Mouse (Mus musculus): ENCODE data around the gene 3110082I17Rik. TPM values are rescaled to one million over a fixed set of nuclear protein-coding genes. Genes with fewer than 3 reads are reported as not detected.
A peak's percentile ranks its signal among the peaks of the same experiment; 100 is the strongest.

The 3110082I17Rik gene
- polyA plus RNA-seq, 1 experiment from 2014 or later, result 40.0 TPM

- Histone ChIP-seq H3K36me3 (no peaks in the 10 kb centered on the region), H3K4me3 (no peak overlapping the region), H3K9me3 (no peaks in the 10 kb centered on the region), H3K4me2 (no peak overlapping the region), H3K27ac (no peak overlapping the region), H3K9ac (no peak overlapping the region), H3K4me1 (no peaks in the 10 kb centered on the region), H3K27me3 (no peaks in the 10 kb centered on the region)
- ATAC-seq (ENCODE audit: borderline replicate concordance, extremely low read depth, low FRiP score, low TSS enrichment), result no peak
- 85% methylated on average over 9 of the region's 9 CpGs for WGBS
Observed at GRCm38 (mm10) chr5:139311822-139312221, 148.5 kb downstream of the 3110082I17Rik start.

GRCm38 (mm10) chr5:139310477-139310876, 149.8 kb downstream of the 3110082I17Rik start:
- ATAC-seq (ENCODE audit: borderline replicate concordance, extremely low read depth, low FRiP score, low TSS enrichment), result no peak

GRCm38 (mm10) chr5:139309946-139310345, 150.4 kb downstream of the 3110082I17Rik start:
- Histone ChIP-seq H3K4me3 (no peak overlapping the region), H3K36me3 (no peaks in the 10 kb centered on the region), H3K4me1 (no peaks in the 10 kb centered on the region), H3K27ac (no peak overlapping the region), H3K4me2 (no peak overlapping the region), H3K27me3 (no peaks in the 10 kb centered on the region), H3K9me3 (no peaks in the 10 kb centered on the region), H3K9ac (no peak overlapping the region)
- 67% methylated on average over 3 of the region's 3 CpGs for WGBS
- no peak for ATAC-seq (ENCODE audit: borderline replicate concordance, extremely low read depth, low FRiP score, low TSS enrichment)

More at GRCm38 (mm10) chr5:139310477-139310876, 149.8 kb downstream of the 3110082I17Rik start:
- no peaks in the 10 kb centered on the region for H3K9me3 ChIP-seq
- no peak overlapping the region for H3K9ac ChIP-seq
- no peaks in the 10 kb centered on the region for H3K27me3 ChIP-seq
- H3K4me2 ChIP-seq, result no peak overlapping the region
- WGBS, result 82% methylated on average over 4 of the region's 4 CpGs
- no peak overlapping the region for H3K4me3 ChIP-seq
- H3K27ac ChIP-seq, result no peak overlapping the region
- H3K36me3 ChIP-seq, result no peaks in the 10 kb centered on the region
- no peaks in the 10 kb centered on the region for H3K4me1 ChIP-seq

MicroRNA genes within 50 kb of the gene (microRNA counts, 519-probe panel; counts per million panel counts)
- microRNA mmu-miR-339-3p, result 19.7 counts per million
- microRNA mmu-miR-339-5p, result 19.7 counts per million

Small RNA genes within 50 kb of the gene (microRNA-seq; reads per million reads assigned to microRNA genes)
- 599 reads per million, percentile 72 among the genes with 10 or more reads in this experiment for gene Mir339

Other genes with a start within 250 kb of the 3110082I17Rik start
- 186 TPM in 2 replicates for gene Get4, start 208.2 kb downstream of the 3110082I17Rik start, polyA plus RNA-seq (2015; fragmentation: Nextera tagmentation; extraction: Ambion mirVana)
- 5.8 and 6.2 TPM in 2 replicates for gene Adap1, start 134.9 kb downstream of the 3110082I17Rik start, polyA plus RNA-seq (2015; fragmentation: Nextera tagmentation; extraction: Ambion mirVana)
- gene Cox19, start 109.1 kb downstream of the 3110082I17Rik start, polyA plus RNA-seq (2015; fragmentation: Nextera tagmentation; extraction: Ambion mirVana), result 89.6 and 92.9 TPM in 2 replicates
- gene Cyp2w1, start 107.9 kb downstream of the 3110082I17Rik start, polyA plus RNA-seq (2015; fragmentation: Nextera tagmentation; extraction: Ambion mirVana), result 0.10 TPM in 1 of 2 replicates, not detected in the other
- gene Gpr146, start 82.8 kb downstream of the 3110082I17Rik start, polyA plus RNA-seq (2015; fragmentation: Nextera tagmentation; extraction: Ambion mirVana), result 5.2 and 6.3 TPM in 2 replicates
- 0.86 and 1.0 TPM in 2 replicates for gene C130050O18Rik, start 55.2 kb downstream of the 3110082I17Rik start, polyA plus RNA-seq (2015; fragmentation: Nextera tagmentation; extraction: Ambion mirVana)
- 6.1 and 6.6 TPM in 2 replicates for gene Gper1, start 37.4 kb downstream of the 3110082I17Rik start, polyA plus RNA-seq (2015; fragmentation: Nextera tagmentation; extraction: Ambion mirVana)
- gene Zfand2a, start 24.0 kb upstream of the 3110082I17Rik start, polyA plus RNA-seq (2015; fragmentation: Nextera tagmentation; extraction: Ambion mirVana), result 7.7 and 9.5 TPM in 2 replicates
- gene Uncx, start 83.0 kb upstream of the 3110082I17Rik start, polyA plus RNA-seq (2015; fragmentation: Nextera tagmentation; extraction: Ambion mirVana), result 0.09 TPM in 1 of 2 replicates, not detected in the other

Measured in lung, embryonic 15.5 days (tissue).